Mouse (Mus musculus) activated CD4-positive, CD25-positive, alpha-beta regulatory T cell, adult 9 weeks (primary cell): ENCODE data around the gene Zfp712. TPM values are rescaled to one million over a fixed set of nuclear protein-coding genes. Genes with fewer than 3 reads are reported as not detected.

ENCODE experiments used
- polyA plus RNA-seq: library from polyadenylated mRNA; unstranded; fragments of 100-300 nt; shearing (Covaris generic); gene quantifications from one replicate; pipeline ENCODE4 v1.2.1, GENCODE M21; 2017

The Zfp712 gene
- 9.2 TPM for polyA plus RNA-seq

DNA sequence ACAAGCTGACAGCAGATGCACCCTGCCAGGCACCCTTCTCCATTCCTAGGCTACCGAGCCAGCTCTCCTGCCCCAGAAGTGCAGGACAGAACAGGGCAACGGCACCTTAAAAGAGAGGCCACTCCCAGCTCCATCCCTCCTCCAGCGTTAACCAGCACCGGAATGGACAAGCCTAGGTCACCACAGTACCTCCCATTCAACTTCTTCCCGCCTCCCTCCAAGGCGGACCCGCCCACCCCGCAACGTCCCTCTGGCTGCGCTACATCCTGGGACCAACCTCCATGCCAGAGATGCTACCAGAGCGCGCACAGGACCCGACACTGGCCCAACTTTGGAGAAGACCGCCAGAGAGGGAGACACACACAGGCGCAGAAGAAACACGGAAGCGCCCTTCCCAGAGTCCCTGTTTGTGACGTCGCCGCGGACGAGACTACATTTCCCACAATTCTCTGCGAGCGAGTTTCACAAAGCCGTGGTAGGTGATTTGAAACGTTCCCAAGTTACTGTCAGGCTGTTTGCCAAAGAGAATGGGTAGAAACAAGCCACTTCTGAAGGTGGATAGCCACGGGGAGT is at the start of gene Zfp712:
Gene Zfp712 (minus strand): TSS at position 385 of the 573 bp plus-strand sequence.

DNA sequence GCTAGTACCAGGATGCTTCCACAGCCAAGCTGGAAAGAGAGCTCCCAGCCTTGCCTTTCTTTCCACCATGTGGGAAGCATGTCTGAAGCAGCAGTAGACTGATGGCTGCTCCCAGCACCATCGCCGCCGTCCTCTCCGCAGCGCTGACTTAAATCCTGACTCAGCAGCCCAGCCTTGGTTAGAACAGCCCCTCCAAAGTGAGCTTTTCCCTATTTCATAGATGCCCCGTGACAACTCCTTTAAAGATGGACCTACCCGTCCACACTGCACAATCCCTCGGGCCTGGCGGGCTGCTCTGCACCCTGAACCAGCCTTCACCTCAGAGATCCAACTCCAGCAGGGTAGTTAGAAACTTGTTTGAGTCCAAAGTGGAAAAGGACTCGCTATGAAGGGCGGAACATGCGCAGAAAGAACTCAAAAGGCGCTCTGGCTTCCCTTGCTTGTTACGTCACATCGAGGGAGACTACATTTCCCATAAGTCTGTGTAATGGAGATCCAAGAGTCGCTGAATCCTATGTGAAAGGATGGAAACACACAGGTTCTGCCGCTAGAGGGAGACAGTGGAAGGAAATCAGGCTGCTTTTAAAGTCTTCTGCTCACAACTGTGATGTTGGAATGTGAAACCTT is 47.3 kb upstream of the Zfp712 start, which contains the start of gene Gm28557:
Gene Gm28557 (minus strand): TSS at position 411 of the 627 bp plus-strand sequence.

DNA sequence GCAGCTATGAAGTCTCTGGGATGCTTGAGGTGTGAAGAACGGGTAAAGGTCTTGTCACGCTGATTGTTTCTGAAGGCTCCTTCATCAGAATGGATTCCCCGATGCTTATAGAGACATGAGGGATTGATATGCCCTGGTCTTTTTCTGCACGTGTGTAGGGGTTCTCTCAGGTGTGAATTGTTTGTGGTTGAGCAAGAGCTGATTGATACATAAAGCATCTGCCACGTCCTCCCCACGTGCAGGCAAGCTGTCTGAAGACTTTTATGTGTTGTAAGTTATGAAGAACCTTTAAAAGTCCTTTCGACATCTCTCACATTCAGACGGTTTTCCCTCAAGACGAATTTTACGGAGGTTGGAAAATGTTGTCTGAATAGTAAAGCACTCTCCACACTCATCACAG is 36.9 kb upstream of the Zfp712 start, which contains the start of gene Zfp708:
Gene Zfp708 (minus strand): TSS at position 101 of the 400 bp plus-strand sequence.

Other genes starting within 250 kb of the Zfp712 start
- gene Gm10767, start 156.3 kb downstream of the Zfp712 start, polyA plus RNA-seq: 1.5 TPM
- gene Zfp708, start 36.8 kb upstream of the Zfp712 start, polyA plus RNA-seq: 5.6 TPM
- 3.9 TPM for gene Gm28557, start 47.4 kb upstream of the Zfp712 start, polyA plus RNA-seq
- gene Rslcan18, start 55.1 kb upstream of the Zfp712 start, polyA plus RNA-seq: 0.70 TPM
- 3.5 TPM for gene Zfp759, start 60.5 kb upstream of the Zfp712 start, polyA plus RNA-seq
- gene Rsl1, start 112.0 kb upstream of the Zfp712 start, polyA plus RNA-seq: 19.2 TPM
- gene Zfp455, start 133.3 kb upstream of the Zfp712 start, polyA plus RNA-seq: 6.4 TPM
- 3.4 TPM for gene Zfp458, start 217.3 kb upstream of the Zfp712 start, polyA plus RNA-seq
- 0.48 TPM for gene Zfp457, start 245.3 kb upstream of the Zfp712 start, polyA plus RNA-seq